Mouse (Mus musculus) embryo, embryonic 11 days (tissue): Measurements from ENCODE around the gene Tfap2c.

Experiments used
- DNase-seq: peaks from one replicate; pipeline ENCODE4 v3.0.0-alpha.2; 2015

The Tfap2c gene

GRCm38 (mm10) chr2:172551872-172552271 lies 2.5 kb downstream of the Tfap2c start:
- DNase-seq: peak; percentile 38

GRCm38 (mm10) chr2:172552666-172553065 lies 3.3 kb downstream of the Tfap2c start:
- DNase-seq: peak; percentile 24

- no peak for DNase-seq
Observed at GRCm38 (mm10) chr2:172554211-172554610, 4.8 kb downstream of the Tfap2c start.

- peak; percentile 26 for DNase-seq
Observed at GRCm38 (mm10) chr2:172558674-172559468, 9.5 kb downstream of the Tfap2c start.

DNA sequence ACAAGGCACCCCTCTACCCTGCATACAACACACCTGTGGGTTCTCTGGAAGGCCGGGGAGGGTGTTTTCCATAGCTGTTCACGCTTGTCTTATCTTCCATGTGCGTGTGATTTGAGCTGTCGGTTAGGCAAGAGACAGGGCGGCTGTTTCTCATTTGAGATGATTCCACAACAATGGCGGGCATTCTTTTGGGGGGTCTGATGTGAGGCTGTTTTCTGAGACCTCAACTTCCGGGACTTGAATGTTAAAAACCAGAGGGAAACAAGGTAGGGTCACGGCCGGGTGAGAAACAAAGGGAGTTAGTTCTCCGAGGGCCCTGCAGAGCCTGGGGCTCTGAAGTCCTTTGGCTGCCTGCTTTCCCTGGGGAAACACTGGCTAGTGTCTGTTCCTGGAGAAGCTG lies 11.6 kb downstream of the Tfap2c start:
- peak; percentile 40 for DNase-seq

DNA sequence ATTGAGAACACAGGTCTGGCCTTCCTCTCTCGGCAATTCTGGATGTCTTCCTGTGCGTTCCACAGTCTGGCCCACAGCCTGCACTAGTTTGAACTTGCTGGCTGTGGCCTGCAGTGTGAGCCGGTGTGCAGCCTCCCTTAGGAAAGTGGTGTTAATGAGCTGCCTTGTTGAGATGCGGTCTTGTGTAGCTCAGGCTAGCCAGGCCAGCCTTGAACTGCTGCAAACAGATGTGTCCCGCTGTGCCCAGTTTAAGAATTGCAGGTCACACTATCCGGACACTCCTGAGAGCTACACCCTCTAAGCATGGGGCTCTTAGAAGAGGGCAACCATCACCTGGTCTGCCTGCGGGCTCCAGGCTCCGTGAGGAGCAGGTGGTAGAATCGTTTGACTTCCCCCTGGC lies 18.4 kb downstream of the Tfap2c start:
- no peak for DNase-seq

GRCm38 (mm10) chr2:172568466-172568865 lies 19.1 kb downstream of the Tfap2c start:
- no peak for DNase-seq

DNA sequence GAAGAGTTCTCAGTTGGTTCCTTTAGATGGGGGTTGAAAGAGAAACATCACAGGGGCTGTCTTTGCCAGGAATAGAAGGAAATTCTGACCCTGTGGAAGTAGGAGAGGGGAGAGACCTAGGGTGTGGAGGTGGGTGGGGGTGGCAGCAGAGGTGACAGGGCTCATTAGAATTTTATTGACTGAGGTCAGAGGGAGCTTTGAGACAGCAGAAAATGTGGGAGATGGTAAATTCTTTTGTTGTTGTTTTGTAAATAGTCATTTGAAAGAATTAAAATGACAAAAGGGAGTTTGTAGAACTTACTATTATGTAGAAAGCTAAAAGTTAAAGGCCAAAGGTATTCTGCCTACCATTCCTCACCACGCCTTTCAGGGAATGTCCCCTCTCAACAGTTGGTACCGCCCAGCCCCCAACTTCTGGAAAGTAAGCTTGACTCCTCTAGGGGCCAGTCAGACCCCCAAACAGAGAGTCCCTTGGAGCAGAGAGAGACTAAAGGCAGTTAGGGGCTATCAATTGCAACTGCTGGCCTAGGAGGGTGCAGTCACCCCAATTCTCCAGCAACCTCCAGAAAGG lies 27.9 kb downstream of the Tfap2c start:
- DNase-seq: no peak

DNA sequence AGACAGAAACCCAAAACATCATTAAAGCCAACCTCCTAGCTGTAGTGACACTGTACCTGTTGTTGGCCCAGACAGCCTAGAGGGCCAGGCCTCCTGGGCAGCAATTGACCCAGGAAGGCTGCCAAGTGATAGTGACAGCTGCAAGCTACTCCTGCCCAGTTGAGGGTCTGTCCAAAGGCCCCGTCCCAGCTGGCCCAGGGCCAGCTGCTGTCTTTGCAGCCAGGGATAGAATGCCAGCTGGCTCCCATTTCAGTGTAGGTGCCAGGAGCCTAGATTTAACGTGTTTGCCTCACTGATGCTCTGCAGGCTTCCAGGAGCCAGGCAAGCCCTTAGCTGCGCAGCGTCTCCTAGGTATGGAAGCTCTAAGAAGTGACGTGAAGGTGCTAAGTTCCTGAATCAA lies 29.8 kb downstream of the Tfap2c start:
- DNase-seq: no peak

GRCm38 (mm10) chr2:172580536-172581265 lies 31.3 kb downstream of the Tfap2c start:
- DNase-seq: no peak

DNA sequence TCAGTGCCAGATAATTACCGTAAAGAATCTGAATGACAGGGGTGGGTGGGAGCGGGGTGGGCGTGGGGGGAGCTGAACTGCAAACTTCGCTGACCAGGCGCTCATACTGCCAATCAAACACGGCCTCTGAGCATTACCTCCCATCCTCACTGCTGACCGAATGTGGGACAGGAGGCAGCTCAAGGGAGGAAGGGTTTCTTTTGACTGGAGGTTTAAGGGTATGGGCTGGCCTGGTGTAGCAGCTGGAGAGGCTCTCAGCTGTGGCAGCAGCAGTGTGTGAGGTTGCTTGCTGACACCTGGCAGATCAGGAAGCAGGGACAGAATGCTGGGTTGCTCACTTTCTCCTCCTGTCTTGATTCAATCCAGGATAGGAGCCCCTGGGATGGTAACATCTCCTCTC lies 33.9 kb downstream of the Tfap2c start:
- no peak for DNase-seq

DNA sequence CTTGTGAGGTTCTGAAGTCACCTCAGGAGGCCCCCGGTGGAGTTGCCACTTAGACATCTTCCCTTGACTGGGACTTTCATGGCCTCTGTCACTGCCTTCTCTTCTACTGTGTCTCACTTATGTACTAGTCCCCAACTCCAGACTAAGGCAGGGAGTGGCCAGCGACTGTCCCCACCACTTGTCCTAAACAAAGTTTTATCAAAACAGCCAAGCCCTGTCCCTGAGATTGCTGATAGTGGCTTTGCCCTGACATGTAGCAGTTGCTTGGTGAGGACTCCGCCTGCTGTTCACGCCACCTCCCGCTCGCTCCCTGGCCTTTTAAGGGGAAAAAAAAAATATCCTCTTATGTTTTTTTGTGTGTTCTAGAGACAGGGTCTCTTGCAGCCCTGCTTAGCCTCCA lies 35.9 kb downstream of the Tfap2c start:
- DNase-seq: no peak

GRCm38 (mm10) chr2:172589048-172589447 lies 39.7 kb downstream of the Tfap2c start:
- no peak for DNase-seq

GRCm38 (mm10) chr2:172590839-172591238 lies 41.4 kb downstream of the Tfap2c start:
- no peak for DNase-seq

DNA sequence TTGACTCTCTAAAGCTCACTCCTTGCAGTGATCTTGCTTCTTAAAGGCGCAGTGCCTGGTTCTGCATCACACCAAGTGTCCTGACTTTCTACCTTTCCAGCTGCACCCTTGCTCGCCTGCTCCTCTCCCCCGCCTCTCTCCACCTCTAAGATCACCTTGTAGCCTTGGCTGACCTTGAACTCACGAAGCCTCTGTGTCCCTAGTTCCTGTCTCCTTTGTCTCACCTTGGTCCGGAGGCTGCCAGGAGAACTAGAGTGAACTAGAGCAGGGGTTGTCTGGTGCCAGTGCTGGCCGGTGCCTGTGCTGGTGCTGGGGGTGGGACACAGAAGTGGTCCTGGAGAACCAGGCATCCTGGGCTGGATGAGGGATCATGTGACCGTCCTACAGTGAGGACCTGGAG lies 44.9 kb downstream of the Tfap2c start:
- DNase-seq: no peak

DNA sequence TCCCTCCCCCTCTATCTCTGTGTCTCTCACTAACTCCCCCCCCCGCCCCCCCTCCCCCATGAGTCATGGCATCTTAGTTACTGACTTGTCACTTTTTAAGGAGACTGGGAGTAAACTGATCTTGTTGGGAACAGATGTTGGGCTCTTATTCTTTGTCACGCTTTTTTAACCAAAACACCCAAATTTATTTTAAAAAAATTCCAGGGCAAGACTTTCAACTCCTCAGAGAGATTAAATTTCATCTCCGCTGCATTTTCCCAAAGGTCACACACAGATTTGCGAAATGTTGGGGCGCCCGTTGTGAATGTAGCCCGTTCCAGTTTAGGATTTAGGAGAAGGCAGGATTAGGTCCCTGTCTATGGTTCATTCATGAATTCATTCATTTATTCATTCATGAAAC lies 47.7 kb downstream of the Tfap2c start:
- DNase-seq: no peak

GRCm38 (mm10) chr2:172597881-172598280 lies 48.5 kb downstream of the Tfap2c start:
- no peak for DNase-seq

DNA sequence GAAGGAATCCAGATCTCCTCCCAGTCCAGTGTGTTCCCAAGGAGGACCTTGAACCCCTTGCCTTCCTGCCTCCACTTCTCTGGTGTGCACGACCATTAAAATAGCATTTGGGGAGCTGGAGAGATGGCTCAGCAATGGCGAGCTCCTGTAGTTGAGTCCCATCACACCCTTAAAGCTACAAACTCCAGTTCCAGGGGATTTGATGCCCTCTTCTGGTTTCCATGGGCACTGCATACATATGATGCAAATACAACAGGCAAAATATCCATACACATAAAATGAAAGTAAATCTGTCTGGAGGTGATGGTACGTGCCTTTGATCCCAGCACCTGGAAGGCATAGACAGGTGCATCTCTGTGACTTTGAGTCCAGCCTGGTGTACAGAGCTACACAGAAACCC lies 55.2 kb downstream of the Tfap2c start:
- DNase-seq: no peak

- DNase-seq: peak; percentile 32
Observed at GRCm38 (mm10) chr2:172605642-172606041, 56.2 kb downstream of the Tfap2c start.

DNA sequence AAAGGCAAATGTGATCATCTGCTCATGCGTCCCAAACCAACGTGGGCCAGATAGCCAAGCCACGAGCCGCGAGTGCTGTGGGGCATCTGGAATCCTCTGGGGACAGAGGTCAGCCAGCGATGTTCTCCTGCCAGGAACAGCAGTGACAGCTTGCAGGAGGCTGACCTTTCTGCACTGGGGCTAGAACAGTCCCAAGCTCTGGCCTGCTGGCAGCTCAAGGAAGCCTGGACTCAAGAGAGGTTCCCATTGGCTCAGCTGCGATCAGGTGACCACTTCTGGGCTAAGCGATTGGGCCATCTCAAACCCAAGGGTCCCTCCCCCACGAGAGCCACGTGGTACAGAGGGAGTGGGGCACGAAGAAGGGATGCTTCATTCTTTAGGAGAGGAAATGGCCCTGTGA lies 58.3 kb downstream of the Tfap2c start:
- no peak for DNase-seq
